Comparison of ENCODE assay signal across 11 mouse cellular contexts in the genomic region with DNA sequence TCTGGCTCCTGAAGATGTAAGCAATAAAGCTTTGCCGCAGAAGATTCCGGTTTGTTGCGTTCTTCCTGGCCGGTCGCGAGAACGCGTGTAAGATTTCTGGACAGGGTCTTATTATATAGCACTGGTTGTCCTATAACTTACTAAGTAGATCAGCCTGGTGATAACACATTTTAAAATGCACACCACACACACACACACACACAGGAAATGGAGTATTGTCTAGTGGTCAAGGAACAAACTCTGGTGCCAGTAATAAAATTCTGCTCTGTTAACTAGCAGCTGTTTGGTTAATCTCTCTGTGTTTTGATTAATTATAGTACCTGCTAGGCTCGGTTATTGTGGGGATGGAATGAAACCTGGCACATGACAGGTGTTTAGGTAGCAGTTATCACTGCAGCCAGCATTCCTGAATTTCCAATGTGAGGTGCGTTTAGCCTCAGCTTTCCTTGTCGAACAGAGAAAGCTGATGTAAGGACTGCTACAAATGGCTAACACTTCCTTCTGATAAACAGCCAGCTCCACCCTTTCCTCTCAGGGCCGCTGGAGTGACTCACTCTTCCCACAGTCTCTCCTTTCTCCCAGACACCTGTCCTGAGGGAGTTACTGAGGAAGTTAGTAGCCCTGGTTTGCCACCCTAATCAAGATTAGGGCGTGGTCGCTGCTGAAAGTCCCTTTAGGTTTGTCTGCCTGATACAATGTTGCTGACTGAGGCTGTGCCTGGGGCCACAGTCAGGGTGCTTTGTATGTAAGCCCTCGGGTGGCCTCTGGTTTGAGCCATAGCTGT. TPM values are rescaled to one million over a fixed set of nuclear protein-coding genes. Genes with fewer than 3 reads are reported as not detected.
DNase-seq lines count a peak whose midpoint lies in the region; ATAC-seq and TF ChIP-seq lines count a peak whose summit lies in the region.
"Had no signal": no experiment of that assay in that cellular context is flagged by ENCODE, and none has a peak within 500 bp of the region (broad histone marks: within the 10 kb centered on the region; RNA-seq: fewer than 3 reads in every experiment).

No protein-coding gene starts in this region.

- no peak overlapping the region for H3K4me2 ChIP-seq in lung, embryonic 14.5 days
- H3K4me2 ChIP-seq in hindbrain, embryonic 16.5 days (ENCODE audit: low read length): no peak overlapping the region
- H3K4me2 ChIP-seq: embryonic facial prominence, embryonic 12.5 days had no signal

- no peak for TF ChIP-seq CTCF in lung, embryonic 14.5 days (IDR thresholded peaks at IDR 0.05; ENCODE audit: low read depth)

- H3K4me1 ChIP-seq in lung, embryonic 14.5 days (ENCODE audit: insufficient read depth): peaks cover 4% of the 10 kb centered on the region; the same call in 1 of the 2 replicates
- H3K4me1 ChIP-seq in hindbrain, embryonic 16.5 days (ENCODE audit: control insufficient read depth, insufficient read depth, low read depth, low read length): no peaks in the 10 kb centered on the region
- H3K4me1 ChIP-seq: embryonic facial prominence, embryonic 12.5 days had no signal

- H3K9ac ChIP-seq in lung, embryonic 14.5 days: no peak overlapping the region
- no peak overlapping the region for H3K9ac ChIP-seq in hindbrain, embryonic 16.5 days (ENCODE audit: low read depth, low read length)
- H3K9ac ChIP-seq: embryonic facial prominence, embryonic 12.5 days had no signal

- 67% methylated on average over 15 of the region's 15 CpGs for WGBS in lung, embryonic 14.5 days
- WGBS in hindbrain, embryonic 16.5 days: 84% methylated on average over 14 of the region's 15 CpGs

- DNase-seq in gastrocnemius, postnatal 10 days: peak; percentile 1
- no peak for DNase-seq in gastrocnemius, postnatal 14 days
- DNase-seq in 3134 (ENCODE audit: extremely low read depth, insufficient read length, low spot score): peak; percentile 48
- DNase-seq in heart, adult 9 months (ENCODE audit: low spot score in 2 of 2): peak; percentile 75 to 76
- peak; percentile 35 for DNase-seq in lung, embryonic 14.5 days
- no peak for DNase-seq in cerebellum, postnatal 4 days (ENCODE audit: low spot score in 2 of 2)
- DNase-seq in thymus, postnatal 36 days: no peak

- ATAC-seq in lung, embryonic 14.5 days (ENCODE audit: insufficient read depth): no peak
- no peak for ATAC-seq in hindbrain, embryonic 16.5 days
- ATAC-seq: CD4-positive, CD25-positive, alpha-beta regulatory T cell, adult 4 months had no signal

- H3K4me3 ChIP-seq in lung, embryonic 14.5 days (ENCODE audit: low read depth, low read length): no peak overlapping the region
- no peak overlapping the region for H3K4me3 ChIP-seq in hindbrain, embryonic 16.5 days (ENCODE audit: low read length)
- H3K4me3 ChIP-seq: embryonic facial prominence, embryonic 12.5 days had no signal

- H3K27ac ChIP-seq in lung, embryonic 14.5 days (ENCODE audit: low read depth): peak overlapping the region; percentile 9; the same call in 1 of the 2 replicates
- no peak overlapping the region for H3K27ac ChIP-seq in hindbrain, embryonic 16.5 days (ENCODE audit: low read depth, low read length)
- H3K27ac ChIP-seq: embryonic facial prominence, embryonic 12.5 days had no signal

- intact Hi-C loops in gastrocnemius, postnatal 14 days (cut with DNase I; ENCODE audit: low total_unique reads): no loop called here

- no peaks in the 10 kb centered on the region for H3K9me3 ChIP-seq in lung, embryonic 14.5 days (ENCODE audit: low read depth, low read length)
- H3K9me3 ChIP-seq in hindbrain, embryonic 16.5 days (ENCODE audit: control insufficient read depth, low read length): no peaks in the 10 kb centered on the region
- H3K9me3 ChIP-seq: embryonic facial prominence, embryonic 12.5 days had no signal

- no peaks in the 10 kb centered on the region for H3K36me3 ChIP-seq in lung, embryonic 14.5 days (ENCODE audit: insufficient read depth)
- no peaks in the 10 kb centered on the region for H3K36me3 ChIP-seq in hindbrain, embryonic 16.5 days (ENCODE audit: control insufficient read depth, insufficient read depth, low read length)
- H3K36me3 ChIP-seq: embryonic facial prominence, embryonic 12.5 days had no signal

- H3K27me3 ChIP-seq in lung, embryonic 14.5 days (ENCODE audit: insufficient read depth, low read length): no peaks in the 10 kb centered on the region
- 0 out of 2 replicates have a peak, but pooled peaks cover 3% of the 10 kb centered on the region for H3K27me3 ChIP-seq in hindbrain, embryonic 16.5 days (replicated peaks; ENCODE audit: control insufficient read depth, insufficient read depth, low read length)
- H3K27me3 ChIP-seq: embryonic facial prominence, embryonic 12.5 days had no signal

RNA-seq across cellular contexts. Expression of a gene that starts 6.9 kb away (rescaled TPM):
- total RNA-seq in gastrocnemius, postnatal 10 days (2021): 1 to 10 TPM; 3.9 to 4.2 TPM
- 1 to 10 TPM; 2.4 to 2.6 TPM for total RNA-seq in gastrocnemius, postnatal 14 days (2021)
- polyA plus RNA-seq in lung, embryonic 14.5 days (2014; fragmentation: Nextera tagmentation; extraction: Ambion mirVana): 42.5 and 51.4 TPM in 2 replicates
- polyA plus RNA-seq in hindbrain, embryonic 16.5 days (2015; fragmentation: Nextera tagmentation; extraction: Ambion mirVana): 2.3 and 3.6 TPM in 2 replicates

RNA-seq across cellular contexts. Expression of a gene that starts 11.7 kb away (rescaled TPM):
- 1 to 10 TPM; 5.9 to 9.4 TPM for total RNA-seq in gastrocnemius, postnatal 10 days (2021)
- 1 to 10 TPM; 7.1 to 8.6 TPM for total RNA-seq in gastrocnemius, postnatal 14 days (2021)
- 11.6 and 14.1 TPM in 2 replicates for polyA plus RNA-seq in lung, embryonic 14.5 days (2014; fragmentation: Nextera tagmentation; extraction: Ambion mirVana)
- polyA plus RNA-seq in hindbrain, embryonic 16.5 days (2015; fragmentation: Nextera tagmentation; extraction: Ambion mirVana): 3.5 and 5.1 TPM in 2 replicates

RNA-seq across cellular contexts. Expression of a gene that starts 27.4 kb away (rescaled TPM):
- total RNA-seq in gastrocnemius, postnatal 10 days (2021): 10 to 100 TPM in 1 of 2 experiments, 1 to 10 TPM in 1; 9.3 to 14.8 TPM
- 1 to 10 TPM; 7.4 to 7.5 TPM for total RNA-seq in gastrocnemius, postnatal 14 days (2021)
- polyA plus RNA-seq in lung, embryonic 14.5 days (2014; fragmentation: Nextera tagmentation; extraction: Ambion mirVana): 58.8 and 66.1 TPM in 2 replicates
- polyA plus RNA-seq in hindbrain, embryonic 16.5 days (2015; fragmentation: Nextera tagmentation; extraction: Ambion mirVana): 6.5 and 11.9 TPM in 2 replicates
- total RNA-seq: monocyte, adult 5-6 weeks had no signal
- polyA plus RNA-seq: CD4-positive, CD25-positive, alpha-beta regulatory T cell, adult 4 months had no signal

RNA-seq across cellular contexts. Expression of a gene that starts 29.8 kb away (rescaled TPM):
- total RNA-seq in gastrocnemius, postnatal 10 days (2021): under 1 TPM; 0.16 to 0.61 TPM
- total RNA-seq in gastrocnemius, postnatal 14 days (2021): under 1 TPM; 0.22 to 0.39 TPM
- polyA plus RNA-seq in lung, embryonic 14.5 days (2014; fragmentation: Nextera tagmentation; extraction: Ambion mirVana): 0.31 and 0.64 TPM in 2 replicates
- polyA plus RNA-seq in hindbrain, embryonic 16.5 days (2015; fragmentation: Nextera tagmentation; extraction: Ambion mirVana): 0.22 and 0.79 TPM in 2 replicates

RNA-seq across cellular contexts. Expression of a gene that starts 34.3 kb away (rescaled TPM):
- under 1 TPM; 0.07 to 0.14 TPM for total RNA-seq in gastrocnemius, postnatal 10 days (2021)
- total RNA-seq in gastrocnemius, postnatal 14 days (2021): under 1 TPM in 1 of 2 experiments, not detected in 1; 0.12 TPM
- polyA plus RNA-seq in lung, embryonic 14.5 days (2014; fragmentation: Nextera tagmentation; extraction: Ambion mirVana): 0.19 and 0.70 TPM in 2 replicates
- 0.47 and 0.66 TPM in 2 replicates for polyA plus RNA-seq in hindbrain, embryonic 16.5 days (2015; fragmentation: Nextera tagmentation; extraction: Ambion mirVana)

Comparison
In these comparisons a context has a peak if more than half of its experiments do, and no peak if none do; other contexts are left out.
1. DNase-seq: peak in gastrocnemius, postnatal 10 days (single experiment), 3134 (single experiment), heart, adult 9 months (2 of 2) and lung, embryonic 14.5 days (single experiment); none in gastrocnemius, postnatal 14 days (single experiment), cerebellum, postnatal 4 days (0 of 2) and thymus, postnatal 36 days (0 of 2).